Mouse (Mus musculus): ENCODE measurements around the gene Ccl12.

Gene Ccl12

GRCm38 (mm10) chr11:82139492-82140094 is 37.9 kb downstream of the Ccl12 start:
- no peak for DNase-seq (ENCODE audit: low read depth)
